Mouse (Mus musculus): ENCODE measurements around the gene Gm21708.
"Not testable (repeated sequence)": the region's sequence is repeated elsewhere in the genome, so short reads cannot be mapped to it uniquely, and the experiment has no call there.

The Gm21708 gene

GRCm38 (mm10) chrY:3410067-3410466, at the start of gene Gm21708, which contains the start of gene Gm21704:
Gene Gm21708, minus strand, starts transcription at chrY:3410167.
Gene Gm21704, minus strand, starts transcription at chrY:3410167.
- DNase-seq (ENCODE audit: low read depth, low spot score) = not testable (repeated sequence)
